Mouse (Mus musculus): Measurements from ENCODE around the gene Zbed3.
"Not testable (repeated sequence)": the region's sequence is repeated elsewhere in the genome, so short reads cannot be mapped to it uniquely, and the experiment has no call there.

The Zbed3 gene

DNA sequence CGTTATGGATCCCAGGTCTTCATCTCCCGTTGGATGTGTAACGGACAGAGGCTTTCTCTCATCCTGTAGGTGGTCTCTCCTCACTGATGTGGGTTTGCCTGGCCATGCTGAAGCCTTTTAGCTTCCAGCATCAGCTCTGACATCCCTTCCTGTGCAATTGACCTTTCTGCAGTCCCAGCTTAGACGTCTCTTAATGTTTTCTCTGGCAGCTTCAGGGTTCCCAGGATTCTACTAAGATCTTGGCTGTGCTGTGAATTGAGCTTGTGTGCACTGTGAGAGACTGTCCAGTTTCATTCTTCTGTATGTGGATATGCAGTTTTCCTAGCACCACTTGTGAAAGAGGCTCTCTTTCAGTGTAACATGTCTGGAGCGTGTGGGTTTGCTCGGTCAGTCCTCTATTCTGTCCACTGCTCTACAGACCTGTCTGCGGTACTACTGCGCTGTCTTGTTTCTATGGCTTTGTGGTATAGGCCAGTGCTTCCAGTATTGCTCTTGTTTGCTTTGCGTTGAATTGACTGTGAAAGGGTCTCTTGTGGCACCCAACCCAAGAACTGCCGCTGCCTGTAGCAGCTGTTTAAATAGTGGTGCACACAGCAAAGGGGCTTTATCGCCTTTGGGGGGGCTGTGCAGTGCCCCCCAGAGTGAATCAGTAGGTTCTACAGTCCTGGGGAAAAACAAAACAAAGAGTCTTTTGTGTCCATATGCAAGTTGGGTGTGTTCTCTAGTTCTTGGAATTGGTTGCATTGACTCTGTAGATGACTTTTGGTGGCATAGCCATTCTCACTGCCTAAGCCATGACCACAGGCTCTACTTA is 8.9 kb downstream of the Zbed3 start:
- peak; percentile 19 for DNase-seq (ENCODE audit: low spot score)

DNA sequence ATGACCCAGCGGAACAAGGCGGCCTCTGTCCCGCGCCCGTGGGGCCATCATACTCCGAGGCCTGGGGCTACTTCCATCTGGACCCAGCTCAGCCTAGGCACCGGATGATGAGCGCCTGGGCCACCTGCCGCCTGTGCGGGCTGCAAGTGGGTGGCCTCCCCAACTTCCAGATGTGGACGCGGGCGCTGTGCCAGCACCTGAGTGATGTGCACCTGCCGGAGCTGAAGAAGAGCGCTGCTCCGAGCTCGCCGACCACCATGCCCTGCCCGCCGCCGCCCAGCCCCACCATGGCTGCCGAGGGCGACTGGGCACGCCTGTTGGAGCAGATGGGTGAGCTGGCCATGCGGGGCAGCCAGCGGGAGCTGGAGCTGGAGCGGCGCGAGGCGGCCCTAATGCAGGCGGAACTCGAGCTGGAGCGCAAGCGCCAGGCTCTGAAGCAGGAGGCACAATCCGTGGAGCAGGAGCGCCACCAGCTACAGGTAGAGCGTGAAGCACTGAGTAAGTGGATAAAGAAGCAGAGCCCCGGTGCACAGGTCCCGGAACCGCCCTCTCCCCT is 12.8 kb downstream of the Zbed3 start:
- no peak for DNase-seq (ENCODE audit: low spot score)

DNA sequence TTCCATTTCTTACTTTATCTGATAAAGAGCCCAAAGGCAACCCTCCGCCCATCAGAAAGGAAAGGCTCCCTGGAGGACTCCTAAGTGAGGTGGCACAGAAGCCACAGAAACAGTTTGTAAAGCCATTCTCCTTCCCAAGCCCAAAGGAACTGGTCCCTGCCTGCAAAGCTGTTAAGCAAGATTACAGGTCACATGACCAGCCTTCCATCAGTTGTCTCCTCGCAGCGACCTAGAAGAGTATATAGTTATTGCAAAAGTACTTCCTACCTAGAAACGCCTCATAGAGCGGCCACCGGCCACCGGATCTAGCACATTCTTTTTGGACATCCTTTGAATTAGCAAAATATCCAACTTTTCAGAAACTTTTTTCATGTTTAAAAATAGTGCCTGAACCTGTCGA is 20.1 kb downstream of the Zbed3 start:
- no peak for DNase-seq (ENCODE audit: low spot score)

DNA sequence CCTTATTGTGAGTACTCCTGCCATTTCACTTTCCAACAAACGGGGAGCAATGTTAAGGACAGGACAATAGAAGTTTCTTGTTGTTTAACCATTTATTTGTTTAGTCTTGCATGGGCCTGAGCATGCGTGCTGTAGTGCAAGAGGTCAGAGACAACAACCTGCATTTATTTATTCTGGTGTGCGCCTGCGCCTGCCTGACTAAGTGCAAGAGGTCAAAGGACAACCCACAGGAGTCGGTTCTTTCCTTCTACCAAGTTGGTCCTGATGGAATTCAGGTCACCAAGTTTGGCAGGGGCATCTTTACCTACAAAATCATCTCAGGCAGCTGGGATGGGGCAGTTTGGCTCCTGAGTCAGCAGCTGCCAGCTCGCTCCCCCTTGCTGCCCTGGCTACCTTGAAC is 22.5 kb downstream of the Zbed3 start:
- no peak for DNase-seq (ENCODE audit: low spot score)

DNA sequence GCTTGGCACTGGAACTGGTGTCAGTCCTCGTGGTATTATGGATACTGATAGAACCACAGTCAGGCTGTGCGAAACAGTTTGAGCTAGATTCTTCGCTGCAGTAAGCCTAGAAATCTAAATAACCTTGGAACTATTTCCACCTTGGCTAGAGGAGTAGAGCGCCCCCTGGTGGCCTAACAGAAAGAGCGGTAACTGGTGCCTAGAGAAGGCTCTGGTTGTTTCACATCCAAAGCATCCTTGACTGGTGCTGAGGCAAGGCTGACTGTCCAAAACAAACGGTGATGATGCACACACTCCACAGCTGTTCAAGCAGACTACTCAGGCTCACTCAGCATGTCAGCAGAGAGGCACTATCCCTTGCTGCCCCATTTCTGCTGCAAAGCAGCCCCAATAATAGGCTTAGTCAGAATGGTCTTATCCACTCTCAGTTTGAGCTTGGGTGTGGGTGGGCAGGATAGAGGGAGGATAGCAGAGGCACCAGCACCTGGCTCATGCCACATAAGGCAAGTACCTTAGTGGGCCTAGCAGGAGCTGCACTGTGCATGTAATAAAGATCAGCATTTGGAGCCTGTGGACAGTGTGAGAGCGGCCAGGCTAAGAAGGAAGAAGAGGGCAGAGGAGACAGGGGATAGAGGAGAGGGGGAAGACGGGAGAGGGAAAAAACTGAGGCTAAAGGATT is 23.7 kb downstream of the Zbed3 start:
- peak; percentile 80 for DNase-seq (ENCODE audit: low spot score)

DNA sequence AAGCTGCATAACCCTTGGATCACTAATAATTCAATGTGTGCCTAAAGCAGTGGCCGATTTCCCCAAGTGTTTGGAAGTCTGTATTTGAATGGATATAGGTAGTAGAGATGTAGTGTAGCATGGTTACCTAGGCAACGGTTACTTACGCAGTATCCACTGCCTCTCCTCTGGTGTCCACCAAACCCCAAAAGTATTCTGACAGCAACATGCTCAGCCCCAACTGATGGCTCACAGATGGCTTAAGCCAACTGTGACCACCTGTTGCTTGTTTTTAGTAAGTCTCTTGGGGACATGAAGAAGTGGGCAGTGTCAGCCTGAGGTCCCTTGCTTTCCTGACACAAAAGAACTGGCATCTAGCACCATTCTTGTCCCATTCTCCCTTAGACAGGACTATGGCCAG is 25.1 kb downstream of the Zbed3 start:
- DNase-seq (ENCODE audit: low spot score), result no peak

DNA sequence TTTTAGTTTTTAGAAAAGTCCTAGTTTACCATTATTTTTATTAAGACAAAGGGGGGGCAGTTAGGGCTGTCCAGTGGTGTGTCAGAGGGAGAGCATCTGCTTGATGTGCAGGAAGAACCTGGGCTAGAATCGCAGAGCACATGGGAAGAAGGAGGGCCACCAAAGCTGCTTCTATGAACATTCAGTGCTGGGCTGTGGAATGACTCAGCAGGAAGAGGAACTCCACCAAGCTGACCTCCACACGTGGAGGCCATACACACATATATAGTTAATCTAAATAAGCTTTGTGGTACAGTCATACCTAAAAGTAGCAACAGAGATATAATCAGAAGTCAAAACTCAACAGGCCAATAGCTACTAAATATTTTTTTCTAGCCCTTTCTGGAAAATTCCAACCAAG is 34.8 kb downstream of the Zbed3 start:
- DNase-seq (ENCODE audit: low spot score), result no peak

- DNase-seq (ENCODE audit: low spot score), result no peak
Measured at GRCm38 (mm10) chr13:95363440-95363839, 40.0 kb downstream of the Zbed3 start.

DNA sequence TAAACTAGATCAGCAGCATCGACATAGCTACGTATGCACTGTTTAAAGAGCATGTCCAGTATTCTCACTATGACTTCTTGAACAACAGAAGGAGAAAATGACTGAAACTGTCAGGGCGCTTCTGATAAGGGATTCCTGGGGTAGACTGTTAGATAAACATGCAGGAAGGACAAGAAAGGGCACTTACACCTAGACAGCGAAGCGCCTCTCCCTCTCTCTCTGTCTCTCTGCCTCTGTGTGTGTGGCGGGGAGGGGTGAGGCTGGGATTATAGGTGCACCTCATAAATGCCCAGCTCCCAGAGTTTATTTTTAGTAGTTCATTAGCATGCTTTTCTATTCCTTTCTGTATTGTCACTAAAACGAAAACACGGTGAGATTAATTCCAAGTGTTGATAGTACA is 42.9 kb downstream of the Zbed3 start:
- DNase-seq (ENCODE audit: low spot score), result no peak

DNA sequence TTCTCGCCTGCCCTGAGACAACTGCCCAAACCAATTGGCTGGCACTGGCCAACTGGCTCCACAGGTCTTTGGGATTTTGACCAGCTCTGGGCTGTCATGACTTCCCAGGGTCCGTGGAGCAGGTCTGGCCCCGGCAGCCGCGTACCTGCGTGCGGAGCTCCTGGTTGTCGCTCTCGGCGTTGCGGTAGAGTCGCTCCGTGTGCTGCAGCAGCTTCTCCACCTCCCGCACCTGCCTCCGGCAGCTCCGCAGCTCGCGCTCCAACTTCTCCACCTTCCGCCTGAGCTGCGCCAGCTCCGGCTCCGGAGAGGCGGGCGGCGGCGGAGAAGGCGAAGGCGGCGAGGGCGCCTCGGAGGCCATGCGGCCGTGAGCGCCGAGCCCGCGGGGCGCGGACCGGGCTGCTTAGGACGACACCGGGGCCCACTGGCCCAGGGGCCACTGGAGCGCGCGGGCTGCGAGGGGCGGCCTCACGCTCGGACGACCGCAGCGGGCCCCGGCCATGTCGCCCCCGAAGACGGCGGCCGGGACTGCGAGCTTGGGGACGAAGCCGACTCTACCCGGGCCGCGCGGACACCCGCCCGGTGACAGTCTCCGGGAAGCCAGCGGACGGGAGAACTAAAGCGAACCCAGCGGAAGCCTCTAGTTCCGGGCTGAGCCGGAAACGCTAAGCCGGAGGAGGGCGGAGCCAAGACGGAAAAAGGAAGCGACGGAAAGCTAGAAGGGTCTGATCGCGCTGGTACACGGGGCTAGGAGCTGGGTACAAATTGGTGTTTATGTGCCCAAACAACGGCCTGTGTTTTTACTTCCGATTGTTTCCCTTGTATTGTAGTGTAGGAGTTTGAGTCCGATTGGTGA is 51.5 kb downstream of the Zbed3 start, which contains the start of gene Aggf1:
Aggf1 (minus strand) TSS at position 652 of the 853 bp plus-strand sequence.
- peak; percentile 92 for DNase-seq (ENCODE audit: low spot score)

DNA sequence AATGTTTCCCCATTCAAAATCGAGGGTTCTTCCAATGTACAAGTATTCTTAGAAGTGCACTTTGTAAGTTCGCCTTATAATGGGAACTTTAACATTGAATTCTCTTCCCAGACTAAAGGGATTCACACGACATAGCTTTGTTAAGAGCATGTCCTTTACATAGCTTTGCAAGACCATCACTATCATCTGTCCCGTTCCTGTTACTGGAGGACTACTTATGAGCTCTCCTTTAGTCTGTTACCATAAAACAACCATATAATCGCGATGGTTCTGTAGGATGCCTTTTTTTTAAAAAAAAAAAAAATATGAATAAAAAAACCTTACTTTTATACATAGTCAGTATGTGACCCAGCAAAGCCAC is 52.1 kb downstream of the Zbed3 start:
- DNase-seq (ENCODE audit: low spot score), result no peak

- DNase-seq (ENCODE audit: low spot score), result not testable (repeated sequence)
Measured at GRCm38 (mm10) chr13:95376689-95377289, 53.4 kb downstream of the Zbed3 start.

- no peak for DNase-seq (ENCODE audit: low spot score)
Measured at GRCm38 (mm10) chr13:95378696-95379095, 55.3 kb downstream of the Zbed3 start.

GRCm38 (mm10) chr13:95382418-95382817 is 59.0 kb downstream of the Zbed3 start:
- no peak for DNase-seq (ENCODE audit: low spot score)

All from adipocyte (in vitro differentiated cells).